Mouse (Mus musculus) thymus, postnatal 10 days (tissue): ENCODE data around the gene Il4ra.

ENCODE experiments used
- DNase-seq, 2 experiments: peaks; one replicate each; pipeline ENCODE4 v3.0.0; 2021; ENCODE audit warnings: low spot score in 2 of 2

The Il4ra gene

DNA sequence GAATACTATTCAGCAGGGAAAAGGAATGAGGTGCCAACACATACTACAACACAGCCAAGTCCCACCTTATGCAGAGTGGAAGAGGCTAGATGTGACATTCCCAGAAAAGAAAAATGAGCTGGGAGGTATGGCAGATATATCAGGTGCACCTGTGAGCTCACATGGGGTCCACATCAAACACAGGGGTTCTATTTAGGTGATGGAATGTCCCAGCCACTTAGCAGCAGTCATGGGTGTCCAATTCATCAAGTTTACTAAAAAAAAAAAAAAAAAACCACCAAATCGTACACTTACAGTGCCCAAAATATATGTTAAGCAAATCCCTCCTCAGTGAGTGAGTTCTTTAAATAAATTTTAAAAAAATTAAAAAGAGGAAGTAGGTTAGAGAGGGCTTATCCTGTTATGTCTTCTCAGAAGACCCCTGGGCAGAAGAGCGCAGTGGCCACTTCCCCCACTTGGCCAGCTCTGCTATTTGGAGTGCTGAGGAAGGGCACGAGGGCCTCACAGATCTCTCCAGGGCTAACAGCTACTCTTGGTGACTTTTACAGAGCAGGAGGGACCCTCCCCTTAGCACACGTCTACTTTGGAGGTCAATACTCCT, 47.6 kb downstream of the Il4ra start:
- no peak for DNase-seq

GRCm38 (mm10) chr7:125600136-125600535, 48.2 kb downstream of the Il4ra start:
- DNase-seq, result no peak

GRCm38 (mm10) chr7:125600612-125601279, 48.8 kb downstream of the Il4ra start:
- no peak for DNase-seq

DNA sequence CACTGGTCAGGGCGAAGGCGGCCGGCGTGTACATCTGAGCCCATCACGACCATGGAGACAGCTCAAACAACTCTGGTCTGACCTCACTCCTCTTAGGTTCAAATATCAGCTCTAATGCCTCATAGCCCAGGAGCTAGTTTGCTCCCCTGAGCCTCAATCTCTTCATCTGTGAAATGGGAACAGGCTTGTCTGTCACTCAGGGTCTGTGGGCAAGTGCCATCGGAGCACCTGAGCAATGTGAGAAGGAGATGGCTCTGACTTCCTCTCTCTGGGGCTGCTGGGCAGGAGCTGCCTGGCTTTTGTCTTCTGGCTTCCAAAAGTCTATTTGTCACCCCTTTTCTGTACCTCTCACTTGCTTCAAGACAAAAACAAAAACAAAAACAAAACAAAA, 49.4 kb downstream of the Il4ra start:
- DNase-seq, result no peak

DNA sequence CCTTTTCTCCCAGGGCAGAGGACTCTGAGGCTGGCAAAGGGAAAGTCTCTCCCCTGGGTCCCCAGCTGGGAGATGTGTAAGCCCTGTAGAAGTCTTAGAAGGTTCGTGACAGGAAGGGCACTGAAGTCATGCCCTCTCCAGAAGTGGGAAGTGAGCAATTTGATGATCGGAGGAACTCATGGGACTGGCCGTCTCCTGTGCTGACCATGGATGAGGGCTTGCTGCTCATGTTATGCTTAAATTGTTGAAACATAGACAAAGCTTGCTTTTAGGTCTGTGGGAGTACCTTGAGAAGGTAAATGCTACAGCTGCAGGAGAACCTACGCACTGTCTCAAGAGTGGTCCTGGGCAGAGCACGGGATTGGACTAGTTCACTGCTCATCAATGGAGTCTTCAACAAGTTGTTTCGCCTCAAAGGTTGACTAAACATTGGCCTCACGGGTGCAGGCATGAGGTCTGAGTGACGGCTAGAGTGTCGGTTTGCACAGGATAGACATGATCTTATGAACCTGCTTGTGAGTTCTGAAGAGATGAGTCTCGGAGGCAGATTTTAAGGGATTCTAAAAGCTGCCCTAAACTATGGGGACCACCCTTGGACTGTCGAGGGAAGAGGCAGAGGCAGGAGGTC, 50.0 kb downstream of the Il4ra start:
- DNase-seq, result no peak

DNA sequence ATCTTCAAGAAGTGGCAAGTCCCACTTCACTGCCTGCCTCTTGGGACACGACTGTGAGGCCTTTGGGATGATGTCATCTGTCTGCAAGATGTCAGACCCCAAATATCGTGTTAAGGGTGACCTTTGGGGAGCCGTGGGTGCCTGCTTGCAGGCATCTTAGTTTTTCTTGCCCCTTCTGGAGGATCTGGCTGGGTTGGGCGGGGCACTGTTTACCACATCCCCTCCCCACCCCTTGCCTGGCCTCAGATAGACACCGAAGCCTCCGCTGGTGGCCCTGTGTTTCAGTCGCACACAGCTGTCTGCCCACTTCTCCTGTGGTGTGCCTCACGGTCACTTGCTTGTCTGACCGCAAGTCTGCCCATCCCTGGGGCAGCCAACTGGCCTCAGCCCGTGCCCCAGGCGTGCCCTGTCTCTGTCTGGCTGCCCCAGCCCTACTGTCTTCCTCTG, 51.3 kb downstream of the Il4ra start, which contains the start of gene Il21r:
Gene Il21r, plus strand, starts transcription at position 245 of the 447 bp plus-strand sequence.
- DNase-seq, result peak; percentile 76 to 77

- no peak for DNase-seq
Measured at GRCm38 (mm10) chr7:125604362-125605319, 52.7 kb downstream of the Il4ra start.

DNA sequence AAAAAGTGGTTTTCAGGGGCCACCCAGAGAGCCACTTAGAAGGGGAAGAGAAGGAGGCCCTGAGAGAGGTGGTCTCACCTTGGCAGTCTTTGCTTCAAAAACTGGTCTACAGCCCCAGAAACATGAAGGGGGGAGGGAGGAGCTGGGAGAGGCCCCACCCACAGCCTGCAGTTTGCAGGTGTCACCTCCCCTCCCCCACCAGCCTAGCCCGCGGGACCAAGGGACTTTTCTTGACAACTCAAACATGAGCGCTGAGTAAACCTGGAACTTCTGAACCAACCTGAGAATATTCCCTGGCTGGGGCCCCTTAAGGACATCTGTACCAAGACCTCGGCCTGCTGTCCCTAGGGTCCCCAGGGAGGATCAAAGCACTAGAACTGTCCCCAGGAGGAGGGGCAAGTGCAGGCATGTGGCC, 53.8 kb downstream of the Il4ra start:
- peak; percentile 94 to 95 for DNase-seq

GRCm38 (mm10) chr7:125606265-125607164, 54.6 kb downstream of the Il4ra start:
- no peak for DNase-seq

GRCm38 (mm10) chr7:125607384-125608182, 55.7 kb downstream of the Il4ra start:
- DNase-seq, result peak; percentile 63 to 69

DNA sequence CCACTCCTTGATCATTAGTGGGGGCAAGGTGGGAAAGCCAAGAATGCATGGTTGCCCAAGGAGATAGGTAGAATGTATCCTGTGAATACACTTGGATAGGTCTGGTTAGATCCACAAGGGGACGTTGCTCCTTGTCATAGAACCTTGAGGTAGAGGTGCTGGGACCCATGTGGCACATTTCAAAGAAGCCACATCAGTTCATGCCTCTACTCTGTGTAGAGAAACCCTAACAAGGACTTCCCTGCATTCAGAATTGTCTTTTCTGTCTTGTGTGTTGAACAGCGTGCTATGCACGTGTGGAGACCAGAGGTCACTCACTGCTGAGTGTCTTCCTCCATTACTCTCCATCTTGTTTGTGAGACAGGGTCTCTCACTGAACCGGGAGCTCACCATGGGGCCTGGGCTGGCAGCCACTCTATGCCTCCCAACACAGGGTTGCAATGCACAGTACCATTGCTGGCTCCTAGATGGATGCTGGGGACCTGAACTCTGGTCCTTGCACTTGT, 56.3 kb downstream of the Il4ra start:
- DNase-seq, result no peak

- DNase-seq, result no peak
Measured at GRCm38 (mm10) chr7:125613579-125613978, 61.7 kb downstream of the Il4ra start.

GRCm38 (mm10) chr7:125615453-125615852, 63.5 kb downstream of the Il4ra start:
- DNase-seq, result no peak

- no peak for DNase-seq
Measured at GRCm38 (mm10) chr7:125618016-125618415, 66.1 kb downstream of the Il4ra start.

DNA sequence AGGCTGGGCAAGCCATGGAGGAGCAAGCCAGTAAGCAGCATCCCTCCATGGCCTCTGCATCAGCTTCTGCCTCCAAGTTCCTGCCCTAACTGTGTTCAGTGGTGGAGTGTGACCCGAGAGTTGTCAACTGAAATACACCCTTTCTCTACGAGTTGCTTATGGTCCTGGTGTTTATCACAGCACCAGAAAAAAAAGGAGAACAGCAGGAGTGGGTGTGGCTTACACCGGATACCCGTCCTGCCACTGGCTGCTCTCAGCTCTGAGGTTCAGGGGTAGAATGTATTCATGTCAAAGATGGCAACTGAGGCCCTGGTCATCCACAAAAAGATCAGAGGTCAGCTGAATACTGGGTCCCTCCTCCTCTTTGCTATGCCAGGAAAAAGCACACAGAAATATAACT, 68.2 kb downstream of the Il4ra start:
- no peak for DNase-seq

DNA sequence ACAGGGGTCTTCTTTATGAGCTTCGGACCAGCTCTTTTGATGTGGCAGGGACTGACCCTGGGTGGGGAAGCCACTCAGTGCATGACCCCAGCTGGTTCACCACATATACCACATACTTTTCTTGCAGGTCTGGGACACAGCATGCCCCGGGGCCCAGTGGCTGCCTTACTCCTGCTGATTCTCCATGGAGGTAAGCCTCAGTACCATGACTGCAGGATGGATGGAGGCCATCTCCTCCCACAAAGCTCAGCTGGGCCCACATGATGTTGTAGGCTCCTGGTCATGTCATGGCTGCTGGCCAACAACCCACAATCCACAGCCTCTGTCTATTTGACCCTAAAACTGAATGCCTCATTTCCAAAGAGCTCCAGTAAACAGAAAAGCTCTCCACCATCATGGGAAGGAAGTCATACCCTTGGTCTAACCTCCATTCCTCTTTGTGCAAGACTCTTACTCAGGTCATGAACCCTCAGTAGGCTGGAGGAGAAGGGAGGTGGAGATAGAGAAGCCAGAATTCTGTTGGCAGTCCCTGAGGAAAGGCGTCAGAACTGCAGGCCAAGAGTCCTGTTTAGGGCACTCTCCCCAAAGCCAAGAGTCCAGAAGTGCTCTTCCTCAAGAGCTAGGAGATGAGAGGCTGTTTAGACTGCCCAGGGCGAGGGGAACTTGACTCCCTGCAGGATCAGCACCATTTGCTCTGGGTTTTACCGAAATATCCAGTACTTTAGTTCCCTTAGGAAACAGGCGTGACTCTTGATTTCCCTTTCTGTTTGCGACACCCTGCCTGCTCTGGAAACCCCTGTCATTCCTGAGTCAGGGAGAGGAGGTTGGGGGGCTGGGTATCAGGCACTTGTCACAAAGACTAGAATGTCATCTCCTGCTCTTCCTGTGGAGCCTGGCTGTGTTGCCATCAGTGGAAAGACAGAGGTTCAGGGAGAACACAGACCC, 71.1 kb downstream of the Il4ra start:
- DNase-seq, result no peak

GRCm38 (mm10) chr7:125625219-125625618, 73.3 kb downstream of the Il4ra start:
- DNase-seq, result peak in 1 of 2 experiments; percentile 55

DNA sequence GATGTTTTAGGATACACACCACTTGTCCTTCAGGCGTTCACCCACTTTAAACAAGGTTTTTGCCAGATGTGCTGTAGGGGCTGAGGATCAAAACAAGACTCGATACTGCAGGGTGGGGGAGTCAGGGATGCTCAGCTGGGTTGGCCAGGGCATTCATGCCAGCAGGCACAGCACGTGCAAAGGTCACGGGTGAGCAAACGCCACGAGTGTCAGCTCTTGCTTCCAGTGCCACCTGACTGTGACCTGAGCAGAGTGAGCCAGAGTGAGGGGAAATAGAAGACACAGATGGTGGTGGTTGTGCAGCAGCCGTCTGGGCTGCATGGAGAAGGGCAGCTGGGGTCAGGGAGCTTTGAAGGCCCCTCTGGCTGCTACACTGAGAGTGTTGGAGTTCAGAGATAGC, 73.9 kb downstream of the Il4ra start:
- no peak for DNase-seq
